Mouse (Mus musculus) urinary bladder, postnatal 36 days (tissue): ENCODE results near the gene Ube2e1.
A peak's percentile ranks its signal among the peaks of the same experiment; 100 is the strongest.
"Not testable (repeated sequence)": the region's sequence is repeated elsewhere in the genome, so short reads cannot be mapped to it uniquely, and the experiment has no call there.

Source experiments
- DNase-seq, 2 experiments: peaks; one replicate each; pipeline ENCODE4 v3.0.0; 2022; ENCODE audit warnings: low spot score in 2 of 2, mixed read lengths in 1 of 2

The Ube2e1 gene

GRCm38 (mm10) chr14:18326968-18327672 is 4.5 kb downstream of the Ube2e1 start:
- peak in 1 of 2 experiments; percentile 2 for DNase-seq

GRCm38 (mm10) chr14:18317457-18318411 is 13.9 kb downstream of the Ube2e1 start:
- DNase-seq, result no peak

- no peak for DNase-seq
Measured at GRCm38 (mm10) chr14:18304165-18304564, 27.5 kb downstream of the Ube2e1 start.

GRCm38 (mm10) chr14:18303262-18303661 is 28.4 kb downstream of the Ube2e1 start:
- no peak for DNase-seq

- DNase-seq, result no peak
Measured at GRCm38 (mm10) chr14:18302750-18303149, 28.9 kb downstream of the Ube2e1 start.

GRCm38 (mm10) chr14:18301591-18301990 is 30.1 kb downstream of the Ube2e1 start:
- no peak for DNase-seq

GRCm38 (mm10) chr14:18300676-18301075 is 31.0 kb downstream of the Ube2e1 start:
- DNase-seq, result no peak

- no peak for DNase-seq
Measured at GRCm38 (mm10) chr14:18298874-18299273, 32.8 kb downstream of the Ube2e1 start.

- no peak for DNase-seq
Measured at GRCm38 (mm10) chr14:18297441-18297840, 34.2 kb downstream of the Ube2e1 start.

- no peak for DNase-seq
Measured at GRCm38 (mm10) chr14:18292578-18292977, 39.1 kb downstream of the Ube2e1 start.

GRCm38 (mm10) chr14:18292111-18292510 is 39.5 kb downstream of the Ube2e1 start:
- no peak for DNase-seq

- DNase-seq, result no peak
Measured at GRCm38 (mm10) chr14:18287391-18287790, 44.3 kb downstream of the Ube2e1 start.

GRCm38 (mm10) chr14:18286441-18286840 is 45.2 kb downstream of the Ube2e1 start:
- no peak for DNase-seq

GRCm38 (mm10) chr14:18285476-18285875 is 46.2 kb downstream of the Ube2e1 start:
- DNase-seq, result no peak

- DNase-seq, result no peak
Measured at GRCm38 (mm10) chr14:18284581-18284980, 47.1 kb downstream of the Ube2e1 start.

GRCm38 (mm10) chr14:18280375-18280774 is 51.3 kb downstream of the Ube2e1 start:
- DNase-seq, result no peak

- DNase-seq, result no peak
Measured at GRCm38 (mm10) chr14:18274526-18274925, 57.1 kb downstream of the Ube2e1 start.

GRCm38 (mm10) chr14:18271666-18272065 is 60.0 kb downstream of the Ube2e1 start:
- DNase-seq, result no peak

GRCm38 (mm10) chr14:18270529-18271441 is 60.9 kb downstream of the Ube2e1 start, which contains the start of the genes Nkiras1 and Rpl15:
TSS of gene Nkiras1 (plus strand) at chr14:18271136.
TSS of gene Rpl15 (minus strand) at chr14:18271391.
- peak; percentile 97 to 99 for DNase-seq

GRCm38 (mm10) chr14:18269947-18270528 is 61.6 kb downstream of the Ube2e1 start:
- not testable (repeated sequence) for DNase-seq

GRCm38 (mm10) chr14:18263427-18263826 is 68.2 kb downstream of the Ube2e1 start:
- DNase-seq, result no peak
